Mouse (Mus musculus) urinary bladder, postnatal 10 days (tissue): ENCODE results near the gene Speer4e.
"Not testable (repeated sequence)": the region's sequence is repeated elsewhere in the genome, so short reads cannot be mapped to it uniquely, and the experiment has no call there.

Experiments used
- DNase-seq: peaks from one replicate; pipeline ENCODE4 v3.0.0; 2022; ENCODE audit warnings: low spot score

The Speer4e gene

DNA sequence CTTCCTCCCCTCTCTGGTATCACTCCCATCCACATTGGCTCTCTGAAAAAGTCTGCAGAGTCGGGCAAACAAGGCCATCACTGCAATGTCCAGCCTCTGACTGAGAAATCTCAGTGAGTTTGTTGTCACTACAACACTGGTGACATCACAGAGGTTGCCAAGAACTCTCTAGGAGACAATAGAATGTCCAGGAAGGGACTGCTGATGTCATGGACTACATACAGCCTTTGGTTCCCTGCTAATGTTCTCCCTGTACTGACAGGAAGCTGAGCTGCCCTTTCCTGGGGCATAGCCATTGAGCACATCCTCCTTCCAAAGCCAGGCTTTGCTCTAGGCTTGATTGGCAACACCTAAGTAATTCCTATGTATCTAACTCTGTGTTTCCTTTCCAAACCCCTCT lies at the start of gene Speer4e:
Speer4e (minus strand) TSS at position 101 of the 400 bp plus-strand sequence.
- DNase-seq, result not testable (repeated sequence)

DNA sequence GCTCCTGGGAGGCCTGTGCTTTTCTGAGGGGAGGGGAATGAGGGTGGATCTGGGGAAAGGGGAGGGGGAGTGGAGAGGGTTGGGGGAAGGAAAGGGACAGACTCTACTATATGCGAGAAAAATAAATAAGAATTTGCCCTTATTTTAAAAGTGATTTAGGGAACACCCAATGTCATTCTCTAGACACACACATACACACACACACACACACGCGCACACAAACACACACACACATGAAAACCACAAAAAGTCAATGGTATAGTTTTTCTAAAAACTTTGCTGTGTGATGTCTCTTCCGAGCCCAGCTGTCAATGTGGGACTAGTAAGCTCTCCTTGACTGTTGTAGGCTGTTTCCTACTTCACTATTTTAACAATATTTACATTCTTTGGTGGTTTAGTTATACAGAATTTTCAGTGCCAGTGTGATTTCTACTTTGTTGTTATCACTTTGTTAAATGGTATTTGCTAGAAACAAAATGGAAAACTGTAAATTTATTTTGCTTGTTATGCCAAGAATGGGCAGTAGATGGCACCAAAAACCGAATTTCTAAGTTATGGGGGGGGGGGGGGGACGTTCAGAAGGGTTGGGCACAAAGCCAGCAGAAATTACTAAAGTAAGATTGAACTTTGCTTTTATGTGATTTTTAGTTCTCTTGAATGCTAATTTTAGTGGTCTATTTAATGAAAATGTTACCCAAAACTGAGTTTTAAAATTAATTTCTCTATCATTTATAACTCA lies 48.6 kb upstream of the Speer4e start:
- not testable (repeated sequence) for DNase-seq

DNA sequence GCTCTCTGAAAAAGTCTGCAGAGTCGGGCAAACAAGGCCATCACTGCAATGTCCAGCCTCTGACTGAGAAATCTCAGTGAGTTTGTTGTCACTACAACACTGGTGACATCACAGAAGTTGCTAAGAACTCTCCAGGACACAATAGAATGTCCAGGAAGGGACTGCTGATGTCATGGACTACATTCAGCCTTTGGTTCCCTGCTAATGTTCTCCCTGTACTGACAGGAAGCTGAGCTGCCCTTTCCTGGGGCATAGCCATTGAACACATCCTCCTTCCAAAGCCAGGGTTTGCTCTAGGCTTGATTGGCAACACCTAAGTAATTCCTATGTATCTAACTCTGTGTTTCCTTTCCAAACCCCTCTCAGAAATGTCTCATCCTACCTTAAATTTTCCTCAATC lies 40.6 kb upstream of the Speer4e start, which contains the start of gene Gm10354:
Gm10354 (minus strand) TSS at position 101 of the 400 bp plus-strand sequence.
- DNase-seq, result not testable (repeated sequence)

DNA sequence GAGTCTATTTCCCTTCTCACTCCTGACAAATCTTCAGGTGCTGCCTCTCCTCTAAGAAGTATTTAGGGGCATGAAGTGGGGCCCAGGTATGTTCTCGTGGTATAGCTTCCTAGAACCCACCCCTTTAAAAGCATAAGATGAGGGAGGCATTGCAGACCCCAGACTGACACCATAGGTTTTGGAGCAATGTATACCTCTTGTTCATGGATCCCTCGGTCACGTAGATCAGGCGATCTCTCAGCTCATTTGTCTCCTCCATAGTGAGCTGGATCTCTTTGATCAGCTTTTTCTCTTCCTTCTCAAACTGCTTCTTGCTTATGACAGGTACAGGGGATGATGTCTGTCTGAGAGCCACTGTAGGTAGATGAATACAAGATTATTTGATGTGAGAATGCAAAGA lies 39.1 kb upstream of the Speer4e start:
- not testable (repeated sequence) for DNase-seq

DNA sequence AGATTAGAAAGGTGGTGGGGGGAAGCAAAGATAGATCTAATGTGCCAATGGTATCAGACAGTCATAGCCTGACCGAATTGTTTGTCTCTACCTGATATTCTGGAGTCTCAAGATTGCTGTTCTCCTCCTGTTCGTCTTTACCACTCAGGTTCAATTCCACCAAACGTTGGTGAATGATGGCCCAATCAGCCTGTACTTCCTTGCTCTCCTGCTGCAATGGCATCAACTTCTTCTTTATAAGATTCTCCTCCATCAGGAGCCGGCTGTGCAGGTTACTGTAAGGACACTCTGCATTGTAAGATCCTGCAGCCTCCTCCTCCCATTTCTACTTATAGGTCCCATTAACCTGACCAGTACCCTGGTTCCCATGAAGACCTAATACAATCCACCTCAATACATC lies 37.1 kb upstream of the Speer4e start:
- DNase-seq, result not testable (repeated sequence)

DNA sequence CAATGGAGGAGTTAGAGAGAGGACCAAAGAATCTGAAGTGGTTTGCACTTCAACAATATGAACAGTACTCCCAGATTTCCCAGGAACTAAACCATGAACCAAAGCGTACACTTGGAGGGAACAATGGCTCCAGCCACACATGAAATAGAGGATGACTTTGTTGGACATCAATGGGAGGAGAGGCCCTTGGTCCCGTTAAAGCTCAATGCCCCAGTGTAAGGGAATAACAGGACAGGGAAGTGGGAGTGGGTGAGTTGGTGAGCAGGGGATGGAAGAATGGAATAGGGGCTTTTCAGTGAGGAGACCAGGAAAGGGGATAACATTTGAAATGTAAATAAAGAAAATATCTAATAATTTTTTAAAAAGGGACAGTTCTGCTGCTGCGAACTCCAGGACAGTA lies 34.6 kb upstream of the Speer4e start:
- DNase-seq, result not testable (repeated sequence)

DNA sequence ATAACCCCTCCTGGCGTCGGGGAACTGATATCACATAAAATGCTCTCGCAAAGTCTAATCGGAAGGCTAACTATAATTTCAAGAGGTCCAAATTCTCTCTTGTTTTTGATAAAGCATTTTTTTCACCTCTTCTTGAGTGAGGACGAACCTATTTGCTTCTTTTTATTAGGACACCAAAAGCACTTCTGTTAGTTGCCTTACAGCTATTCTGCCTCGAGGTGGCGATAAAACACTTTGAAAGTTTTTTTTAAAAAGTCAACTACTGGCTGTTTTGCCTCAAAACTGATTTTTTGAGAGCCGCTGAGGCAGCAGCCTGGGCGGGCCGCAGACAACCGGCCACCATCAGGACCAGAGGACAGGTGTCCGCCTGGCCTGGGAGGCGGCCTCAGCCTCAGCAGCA lies 25.6 kb upstream of the Speer4e start:
- DNase-seq, result not testable (repeated sequence)

DNA sequence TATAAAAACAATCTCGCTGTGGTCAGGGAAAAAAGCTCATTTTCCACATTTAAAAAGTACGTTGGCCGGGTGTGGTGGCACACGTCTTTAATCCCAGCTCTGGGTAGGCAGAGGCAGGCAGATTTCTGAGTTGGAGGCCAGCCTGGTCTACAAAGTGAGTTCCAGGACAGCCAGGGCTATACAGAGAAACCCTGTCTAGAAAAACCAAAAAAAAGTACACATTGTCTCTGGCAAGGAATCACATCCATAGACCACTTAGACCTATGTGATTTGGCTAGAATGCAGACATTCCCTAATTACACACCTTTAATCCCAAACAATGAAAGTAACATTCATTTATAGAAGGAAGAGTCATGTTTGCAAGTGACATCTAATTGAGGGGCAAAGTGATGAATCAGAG lies 23.3 kb upstream of the Speer4e start:
- not testable (repeated sequence) for DNase-seq

DNA sequence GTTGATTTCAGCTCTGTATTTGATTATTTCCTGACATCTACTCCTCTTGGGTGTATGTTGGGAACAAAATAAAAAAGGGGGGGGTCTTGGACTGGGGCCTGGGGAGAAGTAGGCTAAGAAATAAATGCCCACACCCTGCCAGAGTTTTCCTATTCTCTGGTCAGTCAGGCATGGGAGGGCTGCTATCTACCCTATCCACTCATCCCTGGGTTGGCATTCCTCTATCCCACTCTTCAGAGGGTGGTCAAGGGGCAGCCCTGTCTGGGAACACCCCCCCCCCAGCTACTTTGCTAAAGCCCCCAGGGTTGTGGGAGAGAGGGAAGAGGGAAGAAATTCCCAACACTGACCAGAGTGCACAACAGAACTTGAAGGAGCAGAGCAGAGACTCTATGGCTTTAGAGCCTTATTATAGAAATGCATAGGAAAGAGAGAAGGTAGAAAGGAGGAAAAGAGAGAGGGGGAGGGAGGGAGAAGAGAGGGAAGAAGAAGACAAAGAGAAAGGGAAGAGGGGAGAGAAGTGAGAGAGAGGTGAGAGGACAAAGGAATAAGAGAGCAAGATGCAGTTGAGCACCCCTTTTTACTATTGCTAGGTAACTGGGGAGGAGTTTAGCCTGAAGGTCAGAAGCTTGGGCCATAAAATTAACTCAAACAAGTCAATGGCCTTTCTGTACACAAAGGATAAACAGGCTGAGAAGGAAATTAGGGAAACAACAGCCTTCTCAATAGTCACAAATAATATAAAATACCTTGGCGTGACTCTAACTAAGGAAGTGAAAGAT lies 17.9 kb upstream of the Speer4e start:
- DNase-seq, result not testable (repeated sequence)

DNA sequence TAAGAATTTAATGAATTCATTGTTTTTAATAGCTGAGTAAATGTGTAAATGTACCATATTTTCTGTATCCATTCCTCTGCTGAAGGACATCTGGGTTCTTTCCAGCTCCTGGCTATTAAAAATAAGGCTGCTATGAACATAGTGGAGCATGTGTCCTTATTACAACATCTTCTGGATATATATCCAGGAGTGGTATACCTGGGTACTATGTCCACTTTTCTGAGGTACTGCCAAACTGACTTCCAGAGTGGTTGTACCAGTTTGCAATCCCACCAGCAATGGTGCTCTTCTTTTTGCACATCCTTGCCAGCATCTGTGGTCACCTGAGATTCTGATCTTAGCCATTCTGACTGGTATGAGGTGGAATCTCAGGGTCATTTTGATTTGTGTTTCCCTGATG lies 15.4 kb upstream of the Speer4e start:
- DNase-seq, result not testable (repeated sequence)

DNA sequence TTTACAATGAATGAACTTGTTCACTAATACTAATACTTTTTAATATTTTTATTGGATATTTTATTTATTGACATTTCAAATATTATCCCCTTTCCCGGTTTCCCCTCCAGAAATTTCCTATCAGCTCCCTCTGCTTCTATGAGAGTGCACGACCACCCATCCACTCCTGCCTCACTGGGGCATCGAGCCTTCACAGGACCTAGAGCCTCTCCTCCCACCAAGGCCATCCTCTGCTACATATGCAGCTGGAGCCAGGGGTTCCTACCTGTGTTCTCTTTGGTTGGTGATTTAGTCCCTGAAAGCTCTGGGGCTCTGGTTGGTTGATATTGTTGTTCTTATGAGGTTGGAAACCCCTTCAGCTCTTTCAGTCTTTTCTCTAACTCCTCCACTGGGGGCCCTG lies 14.5 kb upstream of the Speer4e start:
- DNase-seq, result not testable (repeated sequence)

DNA sequence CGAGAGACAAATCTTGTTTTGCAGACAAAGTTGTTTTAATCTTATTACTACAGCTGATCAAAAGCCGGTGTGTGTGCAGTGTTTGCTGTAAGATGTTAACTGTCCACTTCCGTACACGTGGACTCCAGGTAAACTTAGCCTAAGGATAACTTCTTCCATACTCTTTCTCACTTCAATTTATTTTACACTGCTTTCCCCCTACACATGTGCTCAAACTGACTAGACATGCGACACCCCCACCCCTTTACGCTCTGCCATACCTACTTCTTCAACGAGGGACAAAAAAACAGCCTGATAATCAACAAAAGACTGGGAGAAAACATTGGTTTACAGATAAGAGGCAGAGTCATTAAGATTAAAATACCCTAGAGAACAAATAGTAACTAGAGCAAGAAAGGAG lies 13.6 kb upstream of the Speer4e start:
- not testable (repeated sequence) for DNase-seq

DNA sequence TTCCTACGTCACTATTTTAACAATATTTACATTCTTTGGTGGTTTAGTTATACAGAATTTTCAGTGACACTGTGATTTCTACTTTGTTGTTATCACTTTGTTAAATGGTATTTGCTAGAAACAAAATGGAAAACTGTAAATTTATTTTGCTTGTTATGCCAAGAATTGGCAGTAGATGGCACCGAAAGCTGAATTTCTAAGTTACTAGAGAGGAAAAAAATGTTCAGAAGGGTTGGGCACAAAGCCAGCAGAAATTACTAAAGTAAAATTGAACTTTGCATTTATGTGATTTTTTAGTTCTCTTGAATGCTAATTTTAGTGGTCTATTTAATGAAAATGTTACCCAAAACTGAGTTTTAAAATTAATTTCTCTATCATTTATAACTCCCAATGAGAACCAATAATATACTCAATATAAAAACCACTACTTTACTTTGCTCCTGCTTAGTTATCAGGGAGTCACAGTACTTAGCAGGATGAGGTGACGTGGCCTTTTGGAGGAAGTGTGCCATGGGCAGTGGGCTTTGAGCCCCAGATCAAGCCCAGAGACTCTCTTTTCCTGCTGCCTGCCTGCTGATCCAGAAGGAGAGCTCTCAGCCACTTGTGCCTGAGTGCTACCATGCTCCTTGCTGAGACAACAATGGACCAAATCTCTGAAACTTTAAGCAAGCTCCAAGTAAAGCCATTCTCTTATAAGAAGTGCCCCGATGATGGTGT lies 9.4 kb upstream of the Speer4e start:
- not testable (repeated sequence) for DNase-seq

DNA sequence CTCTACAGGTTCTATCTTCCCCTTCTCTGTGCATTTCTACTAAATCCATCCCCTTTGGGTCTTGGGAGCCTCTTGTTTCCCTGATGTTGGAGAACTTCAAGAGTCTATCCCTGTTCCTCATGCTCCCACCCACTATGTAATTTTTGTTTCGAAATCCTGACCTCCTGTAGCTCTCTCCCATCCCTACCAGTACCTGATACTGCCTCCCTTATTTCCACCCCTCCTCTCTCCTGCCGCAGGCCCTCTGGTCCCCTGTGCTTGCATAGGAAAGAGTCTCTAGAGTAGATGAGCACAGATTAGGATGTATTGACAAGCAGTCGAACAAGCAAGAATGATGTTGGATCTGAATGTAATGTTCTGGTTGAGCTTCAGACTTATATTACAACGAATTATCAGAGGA lies 7.3 kb upstream of the Speer4e start:
- DNase-seq, result not testable (repeated sequence)

DNA sequence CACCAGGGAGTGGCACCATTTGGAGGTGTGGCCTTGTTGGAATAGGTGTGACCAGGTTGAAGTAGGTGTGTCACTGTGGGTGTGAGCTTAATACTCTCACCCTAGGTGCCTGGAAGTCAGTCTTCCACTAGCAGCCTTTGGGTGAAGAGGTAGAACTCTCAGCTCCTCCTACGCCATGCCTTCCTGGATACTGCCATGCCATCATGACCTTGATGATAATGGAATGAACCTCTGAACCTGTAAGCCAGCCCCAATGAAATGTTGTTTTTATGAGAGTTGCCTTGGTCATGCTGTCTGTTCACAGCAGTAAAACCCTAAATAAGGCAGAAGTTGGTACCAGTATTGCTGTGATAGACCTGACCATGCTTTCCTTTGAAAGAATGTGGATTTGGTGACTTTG lies 2.8 kb upstream of the Speer4e start:
- DNase-seq, result not testable (repeated sequence)

DNA sequence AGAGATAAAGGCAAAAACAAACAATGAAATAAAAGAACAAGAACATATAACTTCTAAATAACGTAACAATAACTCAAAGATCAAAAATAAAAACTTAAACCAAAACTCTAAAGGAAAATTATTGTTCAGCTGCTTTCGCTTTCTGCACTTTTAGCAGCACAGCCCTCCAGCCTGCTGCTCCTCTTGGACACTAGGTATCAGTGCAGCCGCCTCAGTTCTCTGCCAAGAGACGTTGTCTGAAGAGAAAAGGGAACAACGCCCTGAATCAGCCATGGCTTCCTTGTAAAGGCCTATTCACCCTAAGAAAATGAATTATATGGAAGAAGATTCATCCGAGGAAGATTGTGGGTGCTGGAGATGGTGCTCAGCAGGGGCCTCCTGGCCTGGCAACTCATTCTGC lies 4.5 kb downstream of the Speer4e start:
- not testable (repeated sequence) for DNase-seq

DNA sequence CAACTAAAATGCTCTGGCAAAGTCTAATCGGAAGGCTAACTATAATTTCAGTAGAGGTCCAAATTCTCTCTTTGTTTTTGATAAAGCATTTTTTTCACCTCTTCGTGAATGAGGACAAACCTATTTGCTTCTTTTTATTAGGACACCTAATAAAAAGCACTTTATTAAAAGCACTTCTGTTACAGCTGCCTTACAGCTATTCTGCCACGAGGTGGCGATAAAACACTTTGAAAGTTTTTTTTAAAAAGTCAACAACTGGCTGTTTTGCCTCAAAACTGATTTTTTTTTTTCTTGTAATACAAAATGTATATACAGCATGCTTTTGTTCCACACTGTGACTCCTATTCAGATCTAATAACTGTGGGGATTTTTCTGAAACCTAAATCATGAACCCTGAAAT lies 11.2 kb downstream of the Speer4e start:
- DNase-seq, result not testable (repeated sequence)

DNA sequence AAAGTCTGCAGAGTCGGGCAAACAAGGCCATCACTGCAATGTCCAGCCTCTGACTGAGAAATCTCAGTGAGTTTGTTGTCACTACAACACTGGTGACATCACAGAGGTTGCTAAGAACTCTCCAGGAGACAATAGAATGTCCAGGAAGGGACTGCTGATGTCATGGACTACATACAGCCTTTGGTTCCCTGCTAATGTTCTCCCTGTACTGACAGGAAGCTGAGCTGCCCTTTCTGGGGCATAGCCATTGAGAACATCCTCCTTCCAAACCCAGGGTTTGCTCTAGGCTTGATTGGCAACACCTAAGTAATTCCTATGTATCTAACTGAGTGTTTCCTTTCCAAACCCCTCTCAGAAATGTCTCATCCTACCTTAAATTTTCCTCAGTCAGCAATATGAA lies 23.4 kb downstream of the Speer4e start, which contains the start of gene Gm9758:
Gm9758 (minus strand) TSS at position 101 of the 400 bp plus-strand sequence.
- DNase-seq, result not testable (repeated sequence)

DNA sequence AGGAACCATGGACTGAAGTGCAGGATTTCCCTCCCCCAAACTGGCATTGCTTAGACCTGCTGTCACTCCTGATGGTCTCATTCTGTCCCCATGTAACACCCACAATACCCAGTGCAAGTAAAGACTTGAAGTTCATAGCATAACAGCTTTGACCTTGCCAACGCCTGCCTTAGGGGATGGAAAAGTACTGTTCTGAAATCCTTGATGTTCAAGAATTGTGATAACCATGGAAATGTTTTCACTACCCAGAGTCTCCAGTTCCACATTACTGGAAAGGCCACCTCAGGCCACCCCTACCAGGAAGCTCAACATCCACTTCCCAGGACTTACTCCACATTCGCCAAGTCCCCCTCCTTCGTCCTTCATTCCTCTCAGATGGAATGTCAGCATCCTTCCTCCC lies 23.9 kb downstream of the Speer4e start:
- DNase-seq, result not testable (repeated sequence)

DNA sequence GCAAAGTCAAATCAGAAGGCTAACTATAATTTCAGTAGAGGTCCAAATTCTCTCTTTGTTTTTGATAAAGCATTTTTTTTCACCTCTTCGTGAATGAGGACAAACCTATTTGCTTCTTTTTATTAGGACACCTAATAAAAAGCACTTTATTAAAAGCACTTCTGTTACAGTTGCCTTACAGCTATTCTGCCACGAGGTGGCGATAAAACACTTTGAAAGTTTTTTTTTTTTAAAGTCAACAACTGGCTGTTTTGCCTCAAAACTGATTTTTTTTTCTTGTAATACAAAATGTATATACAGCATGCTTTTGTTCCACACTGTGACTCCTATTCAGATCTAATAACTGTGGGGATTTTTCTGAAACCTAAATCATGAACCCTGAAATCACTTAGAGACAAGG lies 34.7 kb downstream of the Speer4e start:
- not testable (repeated sequence) for DNase-seq

DNA sequence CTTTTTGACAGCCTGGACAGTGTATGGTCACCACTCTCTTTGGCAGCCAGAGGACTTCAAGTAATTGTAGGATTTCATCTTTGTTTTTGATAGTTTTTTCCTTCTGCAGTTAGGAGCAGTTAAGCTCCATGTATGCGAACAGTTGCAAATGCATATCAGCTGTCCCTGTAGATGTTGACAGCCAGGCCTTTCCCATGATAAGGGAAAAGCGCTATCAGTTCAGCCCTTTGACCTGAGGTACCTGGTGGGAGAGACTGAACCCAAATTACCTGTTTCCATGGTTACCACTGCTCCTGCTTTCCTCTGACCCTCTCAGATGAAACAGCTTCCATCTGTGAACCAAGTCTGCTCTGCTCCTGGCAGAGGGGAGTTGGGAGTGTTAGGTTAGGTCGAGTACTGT lies 46.0 kb downstream of the Speer4e start:
- no peak for DNase-seq

DNA sequence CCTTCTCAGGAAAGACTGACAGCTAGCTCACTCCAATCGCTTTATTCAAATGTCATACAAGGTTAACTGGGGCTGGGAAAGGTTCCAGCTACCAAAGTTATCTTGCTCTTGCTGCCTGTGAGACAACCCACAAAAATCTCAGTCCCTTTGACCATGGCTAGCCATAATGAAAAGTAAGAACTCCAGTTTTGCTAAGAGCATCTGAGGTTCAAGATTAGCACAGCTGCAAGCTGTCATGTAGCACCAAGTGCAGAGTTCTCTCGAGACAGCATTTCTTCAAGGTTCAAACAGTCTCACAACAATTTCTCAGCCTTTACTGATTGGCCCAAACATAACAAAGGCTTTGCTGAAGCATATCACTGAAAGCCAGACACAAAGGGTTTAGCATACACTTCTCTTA lies 52.9 kb downstream of the Speer4e start:
- not testable (repeated sequence) for DNase-seq
